Mouse (Mus musculus) stomach, embryonic 15.5 days (tissue): ENCODE data around the gene Olfr550. TPM values are rescaled to one million over a fixed set of nuclear protein-coding genes. Genes with fewer than 3 reads are reported as not detected.

Experiments
- ATAC-seq: fragments of 200-750 bp; cut with Nextera tagmentation; 2 replicates; pipeline ENCODE4 v1.8.0; 2017; ENCODE audit warnings: low read depth, moderate number of reproducible peaks, moderate TSS enrichment; ENCODE audit not compliant: insufficient read depth, low FRiP score
- H3K27ac ChIP-seq: fragments of 300-500 bp; sonication (generic); 2 replicates; pipeline ENCODE4 v1.5.1; 2015; ENCODE audit warnings: mild to moderate bottlenecking, inconsistent platforms
- H3K27me3 ChIP-seq: fragments of 300-500 bp; sonication (generic); replicated peaks from 2 replicates; pipeline ENCODE4 v1.6.1; 2015; ENCODE audit warnings: inconsistent platforms
- H3K36me3 ChIP-seq: fragments of 300-500 bp; sonication (generic); 2 replicates; pipeline ENCODE4 v1.6.1; 2015; ENCODE audit warnings: inconsistent platforms
- H3K4me1 ChIP-seq: fragments of 300-500 bp; sonication (generic); 2 replicates; pipeline ENCODE4 v1.6.1; 2015; ENCODE audit warnings: inconsistent platforms
- H3K4me2 ChIP-seq: fragments of 300-500 bp; sonication (generic); 2 replicates; pipeline ENCODE4 v1.6.1; 2015; ENCODE audit warnings: mild to moderate bottlenecking, inconsistent platforms
- H3K4me3 ChIP-seq: fragments of 300-500 bp; sonication (generic); replicated peaks from 2 replicates; pipeline ENCODE4 v1.5.1; 2015; ENCODE audit warnings: inconsistent platforms
- H3K9ac ChIP-seq: fragments of 300-500 bp; sonication (generic); 2 replicates; pipeline ENCODE4 v1.6.1; 2015; ENCODE audit warnings: inconsistent platforms
- H3K9me3 ChIP-seq: fragments of 300-500 bp; sonication (generic); 2 replicates; pipeline ENCODE4 v1.6.1; 2016; ENCODE audit warnings: inconsistent platforms
- WGBS: fragments of 180-500 bp; shearing (Covaris S2); methylation state at CpG from one replicate; pipeline ENCODE4 v1.1.7; 2015; 5-methylcytosine and 5-hydroxymethylcytosine counted together
- polyA plus RNA-seq: library from polyadenylated mRNA; unstranded; fragments of >200 nt; fragmentation: Nextera tagmentation; extraction: Ambion mirVana; gene quantifications from 2 replicates; pipeline ENCODE4 v1.2.1, GENCODE M21; 2015

Gene Olfr550
- polyA plus RNA-seq, result not detected in 2 replicates

DNA sequence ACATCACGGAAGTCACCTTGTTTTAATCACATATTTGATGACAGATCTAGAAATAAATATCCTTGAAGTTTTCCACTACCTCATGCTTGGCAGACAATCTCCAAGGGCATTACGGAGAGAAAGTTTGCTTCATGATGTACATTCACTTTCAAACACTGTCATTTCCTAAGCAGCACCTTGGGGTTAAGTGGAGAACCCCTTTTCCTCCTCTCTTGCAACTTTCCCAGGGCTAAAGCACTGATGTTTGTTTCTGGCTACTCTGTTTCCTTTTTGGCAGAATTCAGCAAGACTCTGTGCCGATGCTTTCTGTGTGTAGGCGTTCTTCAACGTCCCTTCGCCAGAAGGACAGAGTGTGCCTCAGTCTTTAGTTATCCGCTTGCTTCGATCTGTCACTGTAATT lies at the start of gene Olfr550:
TSS of gene Olfr550 (plus strand) at position 301 of the 400 bp plus-strand sequence.
- no peak within 1 kb of the TSS for H3K9ac ChIP-seq
- H3K4me2 ChIP-seq, result no peak within 1 kb of the TSS
- H3K27me3 ChIP-seq, result no peaks in the 10 kb centered on the region
- no peak within 1 kb of the TSS for H3K4me3 ChIP-seq
- no peaks in the 10 kb centered on the region for H3K9me3 ChIP-seq
- no peak for ATAC-seq
- H3K36me3 ChIP-seq, result no peaks in the 10 kb centered on the region
- no peaks in the 10 kb centered on the region for H3K4me1 ChIP-seq
- 85% methylated on average over 8 of the region's 8 CpGs for WGBS
- H3K27ac ChIP-seq, result no peak within 1 kb of the TSS

DNA sequence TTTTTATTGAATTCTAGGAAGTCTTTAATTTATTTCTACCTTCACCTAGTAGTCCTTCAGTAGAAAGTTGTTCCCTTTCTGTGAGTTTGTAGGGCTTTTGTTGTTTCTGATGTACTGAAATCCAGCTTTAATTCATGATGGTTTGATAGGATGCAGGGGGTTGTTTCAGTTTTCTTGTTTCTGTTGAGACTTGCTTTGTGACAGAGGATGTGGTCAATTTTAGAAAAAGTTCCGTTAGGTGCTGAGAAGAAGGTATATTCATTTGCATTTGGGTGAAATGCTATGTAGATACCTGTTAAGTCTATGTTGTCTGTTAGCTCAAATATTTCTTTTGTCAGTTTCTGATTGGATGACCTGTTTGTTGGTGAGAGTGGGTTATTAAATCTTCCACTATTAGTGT lies 42.2 kb upstream of the Olfr550 start:
- Histone ChIP-seq H3K36me3 (no peaks in the 10 kb centered on the region), H3K4me3 (no peak overlapping the region), H3K27me3 (no peaks in the 10 kb centered on the region), H3K9ac (no peak overlapping the region), H3K27ac (no peak overlapping the region), H3K4me2 (no peak overlapping the region), H3K4me1 (no peaks in the 10 kb centered on the region), H3K9me3 (no peaks in the 10 kb centered on the region)
- no peak for ATAC-seq
- 73% methylated on average over 1 of the region's 1 CpGs for WGBS

DNA sequence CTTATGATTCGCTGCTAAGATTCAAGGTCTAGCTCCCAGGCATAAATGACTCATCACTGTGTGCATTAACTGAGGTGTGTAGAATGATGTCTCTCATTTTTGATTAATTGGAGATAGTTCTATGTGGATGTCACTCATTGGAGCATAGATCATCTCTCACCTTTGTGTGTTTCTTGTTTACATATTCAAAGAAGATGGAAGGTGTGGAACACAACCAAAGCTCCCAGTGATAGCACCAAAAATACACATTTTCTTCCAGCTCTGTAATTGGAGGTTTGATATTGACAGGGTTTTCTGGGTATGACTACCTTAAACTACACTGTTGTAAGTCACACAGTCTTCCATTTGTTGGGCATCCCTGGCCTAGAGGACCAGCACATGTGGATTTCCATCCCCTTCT lies 36.8 kb upstream of the Olfr550 start, which contains the start of gene Olfr547:
TSS of gene Olfr547 (plus strand) at position 301 of the 400 bp plus-strand sequence.
- no peak within 1 kb of the TSS for H3K4me2 ChIP-seq
- H3K27ac ChIP-seq, result no peak within 1 kb of the TSS
- no peak for ATAC-seq
- H3K27me3 ChIP-seq, result no peaks in the 10 kb centered on the region
- 67% methylated on average over 1 of the region's 1 CpGs for WGBS
- no peaks in the 10 kb centered on the region for H3K9me3 ChIP-seq
- no peaks in the 10 kb centered on the region for H3K4me1 ChIP-seq
- no peak within 1 kb of the TSS for H3K4me3 ChIP-seq
- H3K36me3 ChIP-seq, result no peaks in the 10 kb centered on the region
- no peak within 1 kb of the TSS for H3K9ac ChIP-seq

DNA sequence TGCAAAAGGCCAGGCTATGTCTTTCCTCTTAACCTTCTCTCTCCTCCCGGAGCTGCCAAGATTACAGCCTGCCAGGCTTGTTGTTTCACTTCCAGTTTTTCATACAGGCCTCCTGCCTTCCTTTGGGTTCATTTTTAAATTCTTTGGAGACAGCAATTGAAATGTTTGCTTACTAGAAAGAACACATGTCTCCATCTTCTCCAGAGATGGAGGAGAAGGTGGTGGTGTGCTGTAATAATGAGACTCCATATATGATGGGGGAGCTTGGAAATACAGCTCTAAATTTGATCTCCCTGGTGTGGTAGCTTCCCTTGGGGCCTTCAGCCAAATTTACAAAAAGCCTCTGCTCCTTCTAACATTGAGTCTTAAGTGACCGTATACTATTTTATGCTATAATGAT lies 30.6 kb upstream of the Olfr550 start, which contains the start of gene Olfr548-ps1:
TSS of gene Olfr548-ps1 (plus strand) at position 301 of the 400 bp plus-strand sequence.
- ATAC-seq, result no peak
- 76% methylated on average over 2 of the region's 2 CpGs for WGBS
- no peak within 1 kb of the TSS for H3K4me3 ChIP-seq
- H3K36me3 ChIP-seq, result no peaks in the 10 kb centered on the region
- no peaks in the 10 kb centered on the region for H3K9me3 ChIP-seq
- H3K27ac ChIP-seq, result no peak within 1 kb of the TSS
- H3K27me3 ChIP-seq, result no peaks in the 10 kb centered on the region
- H3K9ac ChIP-seq, result no peak within 1 kb of the TSS
- H3K4me2 ChIP-seq, result no peak within 1 kb of the TSS
- H3K4me1 ChIP-seq, result no peaks in the 10 kb centered on the region

DNA sequence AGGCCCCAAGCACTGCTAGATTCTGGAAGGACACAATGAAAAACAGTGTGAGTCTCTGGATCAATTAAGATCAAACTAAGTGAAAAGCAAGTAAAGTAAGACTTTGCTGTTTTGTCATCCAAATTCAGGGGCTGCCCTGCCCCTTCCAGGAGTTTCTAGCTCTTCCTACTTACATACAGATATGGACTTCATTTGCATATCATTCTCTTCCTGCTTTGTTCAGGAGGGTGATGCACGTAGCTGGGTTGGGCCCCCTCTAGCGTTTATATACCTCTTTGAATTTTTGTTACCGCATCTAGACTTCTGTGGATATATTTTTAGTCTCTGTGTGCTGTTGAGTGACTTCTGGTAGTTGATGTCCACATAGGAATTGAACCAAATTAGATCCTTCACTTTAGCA lies 30.0 kb upstream of the Olfr550 start:
- Histone ChIP-seq H3K9me3 (no peaks in the 10 kb centered on the region), H3K9ac (no peak overlapping the region), H3K4me3 (no peak overlapping the region), H3K36me3 (no peaks in the 10 kb centered on the region), H3K4me1 (no peaks in the 10 kb centered on the region), H3K4me2 (no peak overlapping the region), H3K27ac (no peak overlapping the region), H3K27me3 (no peaks in the 10 kb centered on the region)
- no peak for ATAC-seq
- 68% methylated on average over 3 of the region's 3 CpGs for WGBS

DNA sequence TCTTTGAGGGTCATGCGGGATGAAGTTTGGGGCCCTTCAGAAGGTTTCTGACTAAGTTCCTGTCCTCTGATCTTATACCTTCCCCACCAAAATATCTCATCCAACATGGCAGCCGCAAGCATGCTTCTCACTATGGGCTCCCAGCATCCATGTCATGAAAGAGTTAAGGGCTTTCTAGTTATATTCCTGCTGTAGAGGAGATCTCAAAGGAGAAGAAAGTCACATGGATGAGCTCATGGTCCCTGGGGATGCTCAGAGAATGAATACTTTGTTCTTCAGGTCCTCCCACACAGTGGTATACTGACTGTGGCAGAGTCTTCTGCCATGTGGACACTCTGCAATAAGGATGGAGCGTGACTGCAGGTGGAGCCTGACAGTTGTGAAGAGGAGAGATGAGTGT lies 21.7 kb upstream of the Olfr550 start, which contains the start of gene Olfr549:
TSS of gene Olfr549 (plus strand) at position 301 of the 400 bp plus-strand sequence.
- ATAC-seq, result no peak
- WGBS, result 85% methylated on average over 3 of the region's 3 CpGs

DNA sequence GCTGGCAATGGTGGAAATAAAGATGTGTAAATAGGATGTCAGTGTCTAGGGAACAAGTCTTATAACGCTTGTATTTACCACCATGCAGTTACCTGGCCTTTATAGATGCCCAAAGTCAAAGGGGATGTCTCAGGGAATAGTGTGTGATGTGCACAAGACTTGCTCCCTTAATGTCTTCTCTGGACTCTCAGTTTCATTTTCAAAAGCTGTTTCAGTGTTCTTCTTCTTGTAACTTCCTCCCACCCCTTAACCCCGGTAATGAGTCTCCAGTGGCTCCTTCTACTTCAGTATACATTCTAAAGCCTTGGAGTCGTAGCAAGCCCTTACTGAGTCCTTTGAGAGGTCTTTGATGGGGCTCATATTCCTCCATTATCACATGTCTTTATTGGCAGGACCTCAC lies 18.0 kb upstream of the Olfr550 start:
- WGBS, result 67% methylated on average over 3 of the region's 3 CpGs
- Histone ChIP-seq H3K27ac (no peak overlapping the region), H3K4me2 (no peak overlapping the region), H3K9ac (no peak overlapping the region), H3K27me3 (no peaks in the 10 kb centered on the region), H3K36me3 (no peaks in the 10 kb centered on the region), H3K4me1 (no peaks in the 10 kb centered on the region), H3K4me3 (no peak overlapping the region), H3K9me3 (no peaks in the 10 kb centered on the region)
- no peak for ATAC-seq

More for the DNA sequence above, 21.7 kb upstream of the Olfr550 start, which contains the start of gene Olfr549:
- Histone ChIP-seq H3K27me3 (no peaks in the 10 kb centered on the region), H3K9ac (no peak within 1 kb of the TSS), H3K9me3 (no peaks in the 10 kb centered on the region), H3K4me2 (no peak within 1 kb of the TSS), H3K27ac (no peak within 1 kb of the TSS), H3K36me3 (no peaks in the 10 kb centered on the region), H3K4me3 (no peak within 1 kb of the TSS), H3K4me1 (no peaks in the 10 kb centered on the region)

DNA sequence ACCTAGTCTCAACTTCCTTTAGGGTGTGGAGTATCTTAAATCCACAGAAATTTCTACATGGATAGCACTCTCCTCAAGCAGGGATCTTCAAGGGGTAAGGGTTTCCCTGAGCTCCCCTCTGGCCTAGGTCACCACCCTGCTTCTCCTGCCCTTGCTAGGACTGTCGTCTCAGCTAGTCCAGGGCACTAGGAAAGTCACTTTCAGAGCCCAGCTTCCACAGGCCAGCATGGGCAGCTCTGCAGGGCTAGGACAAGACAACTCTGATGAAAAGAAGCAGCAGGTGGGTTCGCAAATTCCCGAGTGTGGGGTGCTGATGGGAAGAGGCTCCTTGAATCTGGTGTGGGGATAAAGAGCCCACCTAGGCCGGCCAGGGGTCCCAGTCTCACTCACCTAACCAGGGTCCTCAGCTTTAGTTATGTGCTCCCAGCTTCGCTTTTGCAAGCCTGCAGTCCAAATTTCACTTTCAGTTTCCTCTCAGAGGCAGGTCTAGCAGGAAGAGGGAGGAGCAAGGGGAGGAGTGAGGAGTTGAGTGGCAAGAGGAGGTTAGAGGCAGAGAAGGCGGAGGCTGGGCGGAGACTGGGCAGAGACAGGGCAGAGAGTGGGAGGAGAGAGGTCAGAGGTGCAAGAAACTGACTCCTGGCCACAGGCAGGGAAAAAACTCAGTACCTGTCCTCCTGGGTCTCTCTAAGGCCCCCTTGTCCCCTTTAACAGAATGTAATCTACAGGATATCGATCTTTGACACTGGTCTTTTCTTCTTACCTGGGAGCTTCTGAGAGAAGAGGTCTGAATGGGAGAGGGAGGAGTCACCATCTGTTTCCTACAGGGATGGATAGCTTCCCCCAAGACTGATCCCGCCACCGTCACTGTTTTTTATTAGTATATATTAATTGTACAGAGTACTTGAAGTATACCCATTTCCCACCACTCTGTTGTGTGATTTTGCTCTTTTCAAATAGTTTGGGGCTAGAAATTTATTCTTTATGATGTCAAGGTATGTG lies 5.9 kb upstream of the Olfr550 start, which contains the start of gene Trim21:
TSS of gene Trim21 (minus strand) at position 488 of the 999 bp plus-strand sequence.
- no peaks in the 10 kb centered on the region for H3K9me3 ChIP-seq

DNA sequence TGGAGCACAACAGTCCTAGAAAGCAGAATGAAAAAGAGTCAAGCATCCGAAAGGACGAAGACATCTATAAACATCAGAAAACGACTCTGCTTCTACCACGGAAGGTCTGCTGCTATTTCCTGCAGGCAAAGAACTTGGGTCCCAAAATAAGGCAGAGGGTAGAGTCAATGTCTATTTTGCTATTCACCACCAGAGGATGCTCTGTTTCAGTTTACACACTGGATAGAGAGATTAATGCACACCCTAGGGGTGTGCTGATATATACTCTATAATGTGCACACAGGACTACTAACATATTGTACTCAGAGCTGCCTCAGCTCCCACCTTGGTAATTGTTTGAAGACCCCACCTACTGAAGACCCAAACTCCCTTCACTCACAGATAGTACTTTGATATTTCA lies 5.0 kb upstream of the Olfr550 start:
- 86% methylated on average over 4 of the region's 4 CpGs for WGBS
- H3K4me1 ChIP-seq, result no peaks in the 10 kb centered on the region; the same call in 1 of the 2 replicates
- H3K9me3 ChIP-seq, result no peaks in the 10 kb centered on the region
- ATAC-seq, result no peak
- no peaks in the 10 kb centered on the region for H3K36me3 ChIP-seq
- no peak overlapping the region for H3K9ac ChIP-seq
- no peak overlapping the region for H3K4me3 ChIP-seq
- H3K27ac ChIP-seq, result no peak overlapping the region
- H3K27me3 ChIP-seq, result no peaks in the 10 kb centered on the region
- no peak overlapping the region for H3K4me2 ChIP-seq

More for the DNA sequence above, 5.9 kb upstream of the Olfr550 start, which contains the start of gene Trim21:
- Histone ChIP-seq H3K36me3 (no peaks in the 10 kb centered on the region), H3K4me3 (peak within 1 kb of the TSS; percentile 58), H3K27me3 (no peaks in the 10 kb centered on the region), H3K9ac (peak within 1 kb of the TSS; percentile 42; the same call in 1 of the 2 replicates), H3K4me1 (no peaks in the 10 kb centered on the region; the same call in 1 of the 2 replicates), H3K27ac (no peak within 1 kb of the TSS), H3K4me2 (peak within 1 kb of the TSS; percentile 60)
- peak; percentile 99 for ATAC-seq
- WGBS, result 12% methylated on average over 10 of the region's 10 CpGs

DNA sequence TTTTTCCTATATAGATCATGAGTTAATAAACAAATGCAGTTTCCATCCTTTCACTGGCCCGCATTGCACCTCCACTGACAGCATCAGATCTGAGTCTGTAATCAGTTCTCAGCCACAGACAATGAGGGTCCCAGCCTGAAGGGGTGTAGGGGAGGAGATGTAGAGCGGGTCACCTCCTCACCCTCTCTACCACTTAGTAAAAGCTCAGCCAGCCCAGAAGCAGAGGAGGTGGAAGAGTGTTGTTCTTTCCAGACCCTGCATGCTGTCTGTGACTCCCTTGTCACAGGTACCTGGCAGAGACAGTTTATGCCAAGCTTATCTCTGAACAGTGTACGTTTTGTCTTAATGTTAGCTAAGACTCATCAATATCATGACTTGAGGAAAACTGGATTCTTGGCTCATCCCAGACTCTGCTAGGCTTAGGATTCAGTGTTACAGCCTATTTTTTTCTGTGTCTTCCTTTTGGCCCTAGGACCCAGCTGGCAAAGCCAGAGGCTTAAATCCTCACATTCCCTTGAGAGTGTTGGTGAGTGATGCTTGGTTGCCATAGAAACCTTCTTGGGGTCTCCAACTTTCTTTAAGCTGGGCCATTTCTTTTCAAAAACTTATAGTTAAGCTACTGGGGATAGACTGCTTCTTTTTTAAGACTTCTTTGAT lies 2.1 kb downstream of the Olfr550 start:
- no peaks in the 10 kb centered on the region for H3K27me3 ChIP-seq
- H3K4me3 ChIP-seq, result no peak overlapping the region
- no peak overlapping the region for H3K27ac ChIP-seq
- WGBS, result 68% methylated on average over 3 of the region's 3 CpGs
- no peak overlapping the region for H3K9ac ChIP-seq
- H3K4me1 ChIP-seq, result no peaks in the 10 kb centered on the region
- no peak for ATAC-seq
- H3K36me3 ChIP-seq, result no peaks in the 10 kb centered on the region
- no peaks in the 10 kb centered on the region for H3K9me3 ChIP-seq
- H3K4me2 ChIP-seq, result no peak overlapping the region

DNA sequence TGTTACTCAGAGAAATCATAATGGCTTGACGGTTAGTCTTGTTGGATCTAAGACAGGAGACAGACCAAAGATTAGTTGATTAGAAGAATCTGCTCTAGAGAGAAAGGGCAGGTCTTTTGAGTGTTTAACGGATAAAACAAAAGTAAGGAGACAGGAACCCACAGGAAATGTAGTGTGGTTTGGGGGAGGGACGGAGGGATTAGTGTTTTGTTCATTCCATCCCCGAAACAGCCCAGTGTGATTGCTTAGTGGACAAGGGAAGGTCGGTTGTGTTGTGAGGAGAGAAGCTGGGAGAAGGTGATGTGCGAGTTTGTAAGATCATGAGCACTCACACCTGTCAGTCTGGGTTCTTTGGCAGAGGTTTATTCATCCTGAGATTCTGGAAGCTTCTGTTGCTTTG lies 4.8 kb downstream of the Olfr550 start:
- no peak overlapping the region for H3K27ac ChIP-seq
- 56% methylated on average over 6 of the region's 6 CpGs for WGBS
- no peak for ATAC-seq
- no peak overlapping the region for H3K4me2 ChIP-seq
- H3K4me1 ChIP-seq, result no peaks in the 10 kb centered on the region
- no peak overlapping the region for H3K9ac ChIP-seq
- H3K9me3 ChIP-seq, result no peaks in the 10 kb centered on the region
- H3K36me3 ChIP-seq, result no peaks in the 10 kb centered on the region
- no peak overlapping the region for H3K4me3 ChIP-seq
- H3K27me3 ChIP-seq, result no peaks in the 10 kb centered on the region

DNA sequence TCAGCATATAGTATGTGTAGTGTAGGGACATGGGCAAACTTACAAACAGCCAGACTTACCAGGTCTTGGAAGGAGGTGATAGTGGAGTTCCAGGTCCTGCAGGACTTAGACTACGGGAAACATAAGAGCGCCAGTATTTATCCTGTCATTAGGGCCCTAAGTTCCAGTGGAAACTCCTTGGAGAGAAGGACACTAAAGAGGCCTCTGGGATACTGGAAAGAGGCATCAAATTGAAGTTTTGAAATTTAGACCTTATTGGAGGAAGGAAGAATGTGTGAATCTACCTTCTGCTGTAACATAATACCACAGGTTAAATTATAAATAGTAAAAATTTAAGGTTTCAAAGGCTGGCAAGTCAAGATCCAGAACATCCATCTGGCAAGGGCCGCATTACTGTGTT lies 20.5 kb downstream of the Olfr550 start, which contains the start of gene Olfr551:
TSS of gene Olfr551 (minus strand) at position 101 of the 400 bp plus-strand sequence.
- no peak within 1 kb of the TSS for H3K27ac ChIP-seq
- no peaks in the 10 kb centered on the region for H3K4me1 ChIP-seq
- no peaks in the 10 kb centered on the region for H3K27me3 ChIP-seq
- 94% methylated on average over 3 of the region's 3 CpGs for WGBS
- no peak for ATAC-seq
- no peak within 1 kb of the TSS for H3K9ac ChIP-seq
- no peaks in the 10 kb centered on the region for H3K36me3 ChIP-seq
- no peak within 1 kb of the TSS for H3K4me3 ChIP-seq
- no peak within 1 kb of the TSS for H3K4me2 ChIP-seq
- H3K9me3 ChIP-seq, result no peaks in the 10 kb centered on the region
